Mouse (Mus musculus) left cerebral cortex, adult 11 months (tissue): Measurements from ENCODE around the gene Gp1ba.
A peak's percentile ranks its signal among the peaks of the same experiment; 100 is the strongest.

ENCODE experiments used
- DNase-seq: peaks from one replicate; pipeline ENCODE4 v3.0.0; 2022; ENCODE audit warnings: low spot score

The Gp1ba gene

DNA sequence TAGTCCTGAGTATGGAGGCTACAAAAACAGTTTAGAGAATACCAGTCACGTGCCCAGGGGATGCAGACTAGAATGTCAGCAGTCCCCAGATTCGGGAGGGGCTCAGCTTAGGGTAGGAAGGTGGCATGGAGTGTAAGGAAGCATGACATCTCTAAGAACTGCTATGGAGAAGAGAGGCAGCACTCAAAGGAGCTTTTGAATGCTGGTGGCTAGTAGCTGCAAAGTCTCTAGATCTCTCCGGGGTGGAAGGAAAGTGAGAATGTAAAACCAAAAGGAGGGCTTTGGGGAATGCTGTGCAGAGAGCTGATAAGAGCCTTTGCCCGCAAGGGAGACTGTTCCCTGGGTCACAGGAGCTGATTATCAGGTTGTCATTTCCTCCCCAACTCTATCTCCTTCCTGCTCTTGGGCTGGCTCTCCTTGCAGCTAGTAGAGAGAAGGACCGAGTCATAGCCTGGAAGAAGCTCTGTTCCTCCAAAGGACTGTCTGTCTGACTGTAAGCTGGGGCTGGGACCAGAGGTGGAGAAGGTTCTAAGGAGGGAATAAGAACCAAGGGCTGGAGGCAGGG, at the start of gene Gp1ba:
TSS of gene Gp1ba (plus strand) at position 409 of the 565 bp plus-strand sequence.
- DNase-seq = no peak

GRCm38 (mm10) chr11:70591733-70592132, 47.2 kb upstream of the Gp1ba start:
- DNase-seq = no peak

DNA sequence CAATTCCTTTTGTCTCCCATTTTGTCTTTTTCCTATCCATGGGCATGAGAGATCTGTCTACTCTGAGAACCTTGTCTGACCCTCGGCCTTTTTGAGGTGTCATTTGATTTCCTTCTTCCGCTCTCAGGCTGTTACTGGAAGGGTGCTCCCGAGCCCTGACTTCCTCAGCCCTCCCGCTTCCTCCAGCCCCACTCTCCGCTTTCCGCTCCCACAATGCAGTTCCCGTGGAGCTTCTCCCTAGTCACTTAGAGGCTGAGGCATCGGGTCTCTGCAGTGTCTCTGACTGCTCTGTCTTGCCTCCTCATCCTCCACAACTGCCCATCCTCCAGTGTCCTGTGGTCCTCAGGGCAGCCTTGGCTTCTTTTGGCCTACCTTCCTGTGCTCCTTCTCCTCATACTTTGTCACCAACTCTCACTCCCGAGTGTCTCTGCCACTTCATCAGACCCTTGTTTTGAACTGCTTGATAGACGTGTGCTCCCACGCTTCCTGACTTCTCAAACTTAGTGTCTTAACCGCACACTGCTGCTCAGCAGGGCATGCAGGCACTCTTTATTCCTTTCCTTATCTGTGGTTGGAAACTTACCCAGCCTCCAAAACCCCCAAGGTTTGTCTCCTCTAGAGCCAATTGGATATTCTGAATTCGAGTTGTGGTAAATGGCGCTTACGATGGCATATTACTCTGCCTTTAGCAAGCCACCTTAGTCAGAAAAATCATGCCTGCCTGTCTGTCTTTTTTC, 44.5 kb upstream of the Gp1ba start:
- DNase-seq = no peak

GRCm38 (mm10) chr11:70595638-70596037, 43.3 kb upstream of the Gp1ba start:
- DNase-seq = no peak

- no peak for DNase-seq
Measured at GRCm38 (mm10) chr11:70596094-70596493, 42.8 kb upstream of the Gp1ba start.

DNA sequence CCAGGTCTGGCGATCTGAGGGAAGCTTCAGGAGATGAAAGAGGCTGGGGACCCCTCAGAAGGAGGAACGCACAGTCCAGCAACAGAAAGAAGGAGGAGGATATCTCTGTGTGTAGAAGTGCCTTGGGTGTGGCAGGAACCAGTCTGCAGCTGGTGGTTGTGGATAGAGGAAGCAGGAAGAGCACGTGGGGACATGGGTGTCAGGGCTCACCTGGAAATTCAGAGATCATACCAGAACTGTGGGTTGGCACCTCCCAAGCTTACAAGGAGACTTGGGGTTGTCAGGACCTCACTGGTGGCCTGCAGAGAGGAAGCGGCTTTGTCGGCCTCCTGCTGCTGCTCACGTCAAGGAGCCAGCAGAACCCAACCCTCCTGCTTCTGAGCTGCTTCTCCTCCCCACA, 41.6 kb upstream of the Gp1ba start:
- no peak for DNase-seq

GRCm38 (mm10) chr11:70598451-70598953, 40.4 kb upstream of the Gp1ba start:
- DNase-seq = no peak

DNA sequence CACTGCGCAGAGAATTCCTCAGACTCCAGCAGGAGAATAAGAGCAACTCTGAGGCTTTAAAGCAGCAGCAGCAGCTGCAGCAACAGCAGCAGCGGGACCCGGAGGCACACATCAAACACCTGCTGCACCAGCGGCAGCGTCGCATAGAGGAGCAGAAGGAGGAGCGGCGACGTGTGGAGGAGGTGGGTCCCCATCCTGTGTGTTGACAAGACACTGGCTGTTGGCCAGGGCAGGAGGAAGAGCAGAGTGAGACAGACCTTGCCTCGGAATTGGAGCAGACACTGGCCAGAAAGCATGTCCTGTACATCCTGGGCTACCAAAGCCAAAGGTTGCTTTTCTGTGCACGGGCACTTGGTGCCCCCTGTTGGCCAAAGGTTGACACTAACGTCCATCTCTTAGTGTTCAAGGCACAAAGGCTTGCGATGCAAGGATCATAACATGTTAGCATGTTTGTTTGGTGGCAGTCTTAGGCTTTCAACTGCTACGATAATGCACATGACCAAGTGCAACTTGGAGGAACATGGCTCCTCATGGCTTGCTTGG, 33.8 kb upstream of the Gp1ba start:
- DNase-seq = peak; percentile 57

- no peak for DNase-seq
Measured at GRCm38 (mm10) chr11:70606717-70607116, 32.2 kb upstream of the Gp1ba start.

DNA sequence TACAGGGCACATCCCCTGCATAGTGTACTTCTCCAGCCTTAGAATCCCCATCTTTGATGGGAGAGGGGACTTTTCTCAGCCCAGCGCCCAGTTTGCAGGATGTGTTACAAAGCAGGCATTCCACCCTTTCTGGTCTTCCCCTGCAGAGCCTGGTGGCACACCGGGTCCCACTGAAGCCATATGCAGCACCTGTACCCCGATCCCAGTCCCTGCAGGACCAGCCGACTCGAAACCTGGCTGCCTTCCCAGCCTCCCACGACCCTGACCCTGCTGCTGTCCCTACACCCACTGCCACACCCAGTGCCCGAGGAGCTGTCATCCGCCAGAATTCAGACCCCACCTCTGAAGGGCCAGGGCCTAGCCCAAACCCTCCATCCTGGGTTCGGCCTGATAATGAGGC, 31.3 kb upstream of the Gp1ba start:
- no peak for DNase-seq

GRCm38 (mm10) chr11:70608381-70609066, 30.4 kb upstream of the Gp1ba start:
- DNase-seq = no peak

- no peak for DNase-seq
Measured at GRCm38 (mm10) chr11:70610752-70611151, 28.2 kb upstream of the Gp1ba start.

- no peak for DNase-seq
Measured at GRCm38 (mm10) chr11:70612505-70612904, 26.4 kb upstream of the Gp1ba start.

- DNase-seq = no peak
Measured at GRCm38 (mm10) chr11:70615074-70615473, 23.8 kb upstream of the Gp1ba start.

GRCm38 (mm10) chr11:70615516-70616093, 23.3 kb upstream of the Gp1ba start, which contains the start of gene 4930544D05Rik:
Gene 4930544D05Rik, plus strand, starts transcription at chr11:70615848.
- no peak for DNase-seq

- no peak for DNase-seq
Measured at GRCm38 (mm10) chr11:70619101-70619500, 19.8 kb upstream of the Gp1ba start, which contains the start of gene Chrne. Gene Chrne, minus strand, starts transcription at chr11:70619216.

- no peak for DNase-seq
Measured at GRCm38 (mm10) chr11:70621972-70622814, 16.7 kb upstream of the Gp1ba start.

DNA sequence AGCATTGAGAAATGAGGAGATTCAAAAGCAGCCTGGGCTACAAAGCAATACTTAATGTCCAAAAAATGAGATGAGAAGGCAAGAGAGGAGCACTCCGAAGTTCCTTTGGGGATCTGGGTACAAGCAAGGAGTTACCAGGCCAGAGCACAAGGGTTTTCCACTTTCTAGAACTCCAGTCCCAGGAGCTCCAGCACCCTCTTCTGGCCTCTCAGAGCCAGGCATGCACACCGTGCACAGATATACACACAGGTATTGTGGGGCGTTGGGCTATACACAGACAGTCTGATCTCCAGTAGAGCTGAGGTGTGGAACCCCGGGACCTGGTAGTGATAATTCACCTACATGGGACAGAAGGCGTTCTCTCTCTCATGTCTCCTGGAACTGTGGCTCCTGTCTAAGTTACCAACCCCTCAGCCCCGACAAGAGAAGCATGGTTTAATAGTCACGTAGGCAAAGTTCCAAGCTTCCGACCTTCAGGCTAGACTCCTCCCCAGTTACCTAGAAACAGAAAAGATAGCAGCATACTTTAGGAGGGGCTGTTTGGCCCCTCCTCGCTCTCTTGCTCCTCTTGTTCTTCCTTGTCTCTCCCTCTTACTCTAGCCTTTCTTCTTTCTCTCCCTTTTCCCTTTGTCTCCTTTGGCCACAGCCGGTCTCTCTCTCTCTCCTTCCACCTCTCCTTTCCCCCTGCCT, 15.7 kb upstream of the Gp1ba start:
- no peak for DNase-seq

GRCm38 (mm10) chr11:70625473-70625872, 13.4 kb upstream of the Gp1ba start:
- DNase-seq = no peak

- no peak for DNase-seq
Measured at GRCm38 (mm10) chr11:70626877-70627276, 12.0 kb upstream of the Gp1ba start.

- no peak for DNase-seq
Measured at GRCm38 (mm10) chr11:70628431-70628830, 10.5 kb upstream of the Gp1ba start.
